Mouse (Mus musculus) limb, embryonic 14.5 days (tissue): ENCODE measurements around the gene Wdr83. TPM values are rescaled to one million over a fixed set of nuclear protein-coding genes. Genes with fewer than 3 reads are reported as not detected.

Experiments used
- ATAC-seq: fragments of 200-750 bp; cut with Nextera tagmentation; 2 replicates; pipeline ENCODE4 v1.8.0; 2017; ENCODE audit warnings: low read depth, moderate number of reproducible peaks, moderate TSS enrichment; ENCODE audit not compliant: low FRiP score
- DNase-seq: peaks from one replicate; pipeline ENCODE4 v3.0.0-alpha.2; 2015; ENCODE audit warnings: low spot score
- H3K27ac ChIP-seq: fragments of 300-500 bp; sonication (generic); replicated peaks from 2 replicates; pipeline ENCODE4 v1.5.1; 2014; ENCODE audit warnings: low read depth, mild to moderate bottlenecking, low read length, moderate library complexity, mixed read lengths
- H3K27me3 ChIP-seq: fragments of 300-500 bp; sonication (generic); 2 replicates; pipeline ENCODE4 v1.6.1; 2014; ENCODE audit warnings: low read length, mixed read lengths; ENCODE audit not compliant: control insufficient read depth, insufficient read depth
- H3K36me3 ChIP-seq: fragments of 300-500 bp; sonication (generic); 2 replicates; pipeline ENCODE4 v1.6.1; 2014; ENCODE audit warnings: mild to moderate bottlenecking, low read length, moderate library complexity, mixed read lengths; ENCODE audit not compliant: control insufficient read depth, insufficient read depth
- H3K4me1 ChIP-seq: fragments of 300-500 bp; sonication (generic); 2 replicates; pipeline ENCODE4 v1.6.1; 2014; ENCODE audit warnings: antibody characterized with exemption, low read length, mixed read lengths; ENCODE audit not compliant: control insufficient read depth, insufficient read depth
- H3K4me2 ChIP-seq: fragments of 300-500 bp; sonication (generic); replicated peaks from 2 replicates; pipeline ENCODE4 v1.6.1; 2014; ENCODE audit warnings: low read depth, mild to moderate bottlenecking, low read length, moderate library complexity; ENCODE audit not compliant: severe bottlenecking
- H3K4me3 ChIP-seq: fragments of 300-500 bp; sonication (generic); replicated peaks from 2 replicates; pipeline ENCODE4 v1.5.1; 2014; ENCODE audit warnings: low read length
- H3K9ac ChIP-seq: fragments of 300-500 bp; sonication (generic); 2 replicates; pipeline ENCODE4 v1.6.1; 2014; ENCODE audit warnings: mild to moderate bottlenecking, low read depth, low read length, moderate library complexity; ENCODE audit not compliant: severe bottlenecking
- H3K9me3 ChIP-seq: fragments of 300-500 bp; sonication (generic); 2 replicates; pipeline ENCODE4 v1.6.1; 2016; ENCODE audit warnings: low read length; ENCODE audit not compliant: control insufficient read depth
- POLR2A ChIP-seq: fragments of 200-500 bp; IDR thresholded peaks from 2 replicates; pipeline ENCODE4 v1.8.0; 2012; ENCODE audit warnings: inconsistent platforms, mild to moderate bottlenecking, moderate library complexity, borderline replicate concordance; ENCODE audit not compliant: insufficient read depth, insufficient read length; ENCODE audit errors: extremely low read depth
- WGBS: fragments of 180-500 bp; shearing (Covaris S2); extraction: QIAGEN DNeasy Blood & Tissue Kit; methylation state at CpG from one replicate; pipeline ENCODE4 v1.1.7; 2014; 5-methylcytosine and 5-hydroxymethylcytosine counted together
- polyA plus RNA-seq, 2 experiments: library from polyadenylated mRNA; depleted of rRNA in 1 of 2; stranded (reverse) in 1 of 2; unstranded in 1 of 2; fragments of >200 nt; fragmentation: Nextera tagmentation in 1 of 2; extraction: Ambion mirVana in 1 of 2; gene quantifications; 2 replicates each; pipeline versions ENCODE4 v1.2.1 to v1.2.3; 2012 to 2014

The Wdr83 gene
- polyA plus RNA-seq, 2 experiments = 36.8 to 58.4 TPM

- no peak overlapping the region for H3K4me3 ChIP-seq
- no peak overlapping the region for H3K9ac ChIP-seq
- H3K9me3 ChIP-seq = no peaks in the 10 kb centered on the region
- TF ChIP-seq POLR2A = no peak
- ATAC-seq (no peak), DNase-seq (no peak)
- no peak overlapping the region for H3K4me2 ChIP-seq
- no peaks in the 10 kb centered on the region for H3K27me3 ChIP-seq
- no peak overlapping the region for H3K27ac ChIP-seq
- no peaks in the 10 kb centered on the region for H3K4me1 ChIP-seq
- WGBS = 33% methylated on average over 2 of the region's 2 CpGs
- H3K36me3 ChIP-seq = peaks cover 27% of the 10 kb centered on the region
Measured at GRCm38 (mm10) chr8:85065213-85065612, 15.9 kb downstream of the Wdr83 start.

GRCm38 (mm10) chr8:85062603-85063002 is 18.5 kb downstream of the Wdr83 start:
- TF ChIP-seq POLR2A = no peak
- Histone ChIP-seq H3K4me3 (no peak overlapping the region), H3K27me3 (no peaks in the 10 kb centered on the region), H3K9ac (no peak overlapping the region), H3K4me1 (no peaks in the 10 kb centered on the region), H3K9me3 (no peaks in the 10 kb centered on the region), H3K4me2 (no peak overlapping the region), H3K36me3 (peaks cover 19% of the 10 kb centered on the region), H3K27ac (no peak overlapping the region)
- DNase-seq (no peak), ATAC-seq (no peak)
- 94% methylated on average over 4 of the region's 4 CpGs for WGBS

GRCm38 (mm10) chr8:85059879-85060616 is 21.1 kb downstream of the Wdr83 start, which contains the start of gene Fbxw9:
Gene Fbxw9, plus strand, starts transcription at chr8:85060055.
- H3K27ac ChIP-seq = no peak within 1 kb of the TSS
- peak; percentile 90 for ATAC-seq
- peak within 1 kb of the TSS; percentile 64 for H3K9ac ChIP-seq
- peak within 1 kb of the TSS; percentile 73 for H3K4me3 ChIP-seq
- H3K36me3 ChIP-seq = peaks cover 26% of the 10 kb centered on the region
- peak; percentile 96 for DNase-seq
- H3K4me1 ChIP-seq = no peaks in the 10 kb centered on the region
- H3K9me3 ChIP-seq = no peaks in the 10 kb centered on the region
- no peaks in the 10 kb centered on the region for H3K27me3 ChIP-seq
- under 1% methylated on average over 52 of the region's 53 CpGs for WGBS
- TF ChIP-seq POLR2A = no peak
- H3K4me2 ChIP-seq = peak within 1 kb of the TSS; percentile 67

- Histone ChIP-seq H3K4me3 (no peak overlapping the region), H3K9me3 (no peaks in the 10 kb centered on the region), H3K27me3 (no peaks in the 10 kb centered on the region), H3K27ac (no peak overlapping the region), H3K36me3 (peaks cover 53% of the 10 kb centered on the region), H3K4me1 (no peaks in the 10 kb centered on the region), H3K9ac (no peak overlapping the region), H3K4me2 (no peak overlapping the region)
- no peak for ATAC-seq
- no peak for DNase-seq
- TF ChIP-seq POLR2A = no peak
- 86% methylated on average over 7 of the region's 7 CpGs for WGBS
Measured at GRCm38 (mm10) chr8:85057367-85057766, 23.7 kb downstream of the Wdr83 start.

GRCm38 (mm10) chr8:85043619-85044018 is 37.5 kb downstream of the Wdr83 start:
- ATAC-seq (no peak), DNase-seq (no peak)
- TF ChIP-seq POLR2A = no peak
- no peak overlapping the region for H3K4me3 ChIP-seq
- WGBS = 91% methylated on average over 6 of the region's 6 CpGs
- H3K4me2 ChIP-seq = no peak overlapping the region
- no peak overlapping the region for H3K27ac ChIP-seq
- H3K27me3 ChIP-seq = no peaks in the 10 kb centered on the region
- peaks cover 5% of the 10 kb centered on the region for H3K4me1 ChIP-seq
- H3K9me3 ChIP-seq = no peaks in the 10 kb centered on the region
- H3K36me3 ChIP-seq = peaks cover 82% of the 10 kb centered on the region
- no peak overlapping the region for H3K9ac ChIP-seq
